Mouse (Mus musculus): Measurements from ENCODE around the gene Nus1.

- TF ChIP-seq CTCF (IDR thresholded peaks at IDR 0.05; ENCODE audit: low read depth) (no peak), EP300 (optimal IDR thresholded peaks at IDR 0.05) (no peak)
Measured at GRCm38 (mm10) chr10:52381321-52381801, 36.0 kb upstream of the Nus1 start.
